Mouse (Mus musculus) induced T-regulatory cell, adult 2 months (primary cell): ENCODE measurements at regions not wholly inside any gene's neighbourhood (a gene's known extent, or its start where the extent isn't known, plus 50 kb on each side); places are given as distances from the start of the nearest gene placed in this dataset.

Experiments
- DNase-seq: peaks from one replicate; pipeline ENCODE4 v3.0.0-alpha.2; 2012; ENCODE audit warnings: low read depth

DNA sequence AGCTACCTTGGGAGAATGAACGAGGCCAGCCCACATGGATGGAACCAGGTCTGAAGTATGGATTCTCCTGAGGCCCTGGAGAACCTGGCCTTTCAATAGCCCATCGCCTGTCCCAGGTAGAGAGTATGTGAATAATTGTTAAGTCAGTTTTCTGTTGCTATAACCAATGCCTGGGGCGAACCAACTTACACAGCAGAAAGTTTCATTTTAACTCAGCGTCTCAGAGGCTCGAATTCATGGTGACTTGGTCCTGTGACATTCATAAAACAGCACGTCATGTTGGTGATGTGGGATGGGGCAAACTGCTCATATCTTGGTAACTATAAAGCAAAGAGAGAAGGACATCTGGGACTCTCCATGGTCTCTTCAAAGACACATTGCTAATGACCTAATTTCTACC is 52.4 kb upstream of the Zmiz1 start:
- DNase-seq = no peak

DNA sequence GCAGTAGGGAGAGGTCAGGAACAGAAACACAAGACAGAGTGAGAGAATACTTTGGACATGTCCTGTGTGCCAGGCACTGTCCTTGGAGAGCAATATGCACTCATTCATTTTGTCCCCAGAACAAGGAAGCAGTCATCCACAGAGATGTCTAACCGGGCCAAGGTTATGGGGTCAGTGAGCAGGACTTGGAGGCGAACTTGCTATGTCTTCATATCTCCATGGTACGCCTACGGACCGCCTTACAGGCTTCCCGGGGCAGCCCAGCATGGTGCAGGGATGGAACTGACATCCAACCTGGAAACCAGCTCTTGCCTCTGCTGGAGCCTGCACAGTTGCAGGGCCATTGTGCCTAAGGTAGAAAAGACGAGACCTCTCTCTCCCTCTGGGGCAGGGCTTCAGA is 51.9 kb upstream of the Zmiz1 start:
- no peak for DNase-seq
